Mouse (Mus musculus): ENCODE measurements around the gene Csf3.
"Not testable (repeated sequence)": the region's sequence is repeated elsewhere in the genome, so short reads cannot be mapped to it uniquely, and the experiment has no call there.

The Csf3 gene

GRCm38 (mm10) chr11:98734020-98734419 lies 33.0 kb downstream of the Csf3 start:
- no peak for DNase-seq

GRCm38 (mm10) chr11:98735111-98735510 lies 34.0 kb downstream of the Csf3 start:
- DNase-seq = no peak

GRCm38 (mm10) chr11:98736176-98736575 lies 35.1 kb downstream of the Csf3 start:
- no peak for DNase-seq

GRCm38 (mm10) chr11:98737220-98737619 lies 36.2 kb downstream of the Csf3 start:
- not testable (repeated sequence) for DNase-seq

- peak; percentile 80 for DNase-seq
These were observed 37.4 kb downstream of the Csf3 start for GRCm38 (mm10) chr11:98738428-98738911.

- no peak for DNase-seq
These were observed 37.9 kb downstream of the Csf3 start for GRCm38 (mm10) chr11:98738925-98739324.

GRCm38 (mm10) chr11:98740026-98740392 lies 38.9 kb downstream of the Csf3 start:
- no peak for DNase-seq

- peak; percentile 82 for DNase-seq
These were observed 39.5 kb downstream of the Csf3 start, which contains the start of gene Thra for GRCm38 (mm10) chr11:98740393-98741050. TSS of gene Thra (plus strand) at chr11:98740638.

- no peak for DNase-seq
These were observed 40.1 kb downstream of the Csf3 start for GRCm38 (mm10) chr11:98741051-98741620.

- DNase-seq = peak; percentile 82
These were observed 40.7 kb downstream of the Csf3 start for GRCm38 (mm10) chr11:98741622-98742396.

- peak; percentile 62 for DNase-seq
These were observed 41.6 kb downstream of the Csf3 start for GRCm38 (mm10) chr11:98742397-98743291.

- peak; percentile 40 for DNase-seq
These were observed 42.7 kb downstream of the Csf3 start for GRCm38 (mm10) chr11:98743655-98744345.

GRCm38 (mm10) chr11:98744456-98745019 lies 43.5 kb downstream of the Csf3 start:
- DNase-seq = no peak

- no peak for DNase-seq
These were observed 45.1 kb downstream of the Csf3 start for GRCm38 (mm10) chr11:98745932-98746853.

- peak; percentile 97 for DNase-seq
These were observed 46.0 kb downstream of the Csf3 start for GRCm38 (mm10) chr11:98746855-98747693.

- no peak for DNase-seq
These were observed 46.9 kb downstream of the Csf3 start for GRCm38 (mm10) chr11:98747804-98748505.

- no peak for DNase-seq
These were observed 47.7 kb downstream of the Csf3 start for GRCm38 (mm10) chr11:98748506-98749416.

GRCm38 (mm10) chr11:98749716-98750115 lies 48.7 kb downstream of the Csf3 start:
- DNase-seq = no peak
